Mouse (Mus musculus) megakaryocyte-erythroid progenitor cell, adult 5-6 weeks (primary cell): ENCODE measurements around the gene Rnf181. TPM values are rescaled to one million over a fixed set of nuclear protein-coding genes. Genes with fewer than 3 reads are reported as not detected.

Experiments
- ATAC-seq: replicated peaks from 2 replicates; pipeline ENCODE4 v1.8.0; 2016; ENCODE audit warnings: mild to moderate bottlenecking, inconsistent platforms; ENCODE audit not compliant: severe bottlenecking, poor library complexity, low FRiP score, low TSS enrichment
- total RNA-seq, 2 experiments: library from RNA; stranded (forward) in 1 of 2; stranded (reverse) in 1 of 2; fragments of 200-1000, 215-1000 nt in 1 of 2; fragments of >200 nt in 1 of 2; fragmentation: Nextera tagmentation in 1 of 2; gene quantifications; 2 replicates each; pipeline ENCODE4 v1.2.3; 2014 to 2017

The Rnf181 gene
- total RNA-seq, 2 experiments from 2014 or later: 34.8 to 91.5 TPM

DNA sequence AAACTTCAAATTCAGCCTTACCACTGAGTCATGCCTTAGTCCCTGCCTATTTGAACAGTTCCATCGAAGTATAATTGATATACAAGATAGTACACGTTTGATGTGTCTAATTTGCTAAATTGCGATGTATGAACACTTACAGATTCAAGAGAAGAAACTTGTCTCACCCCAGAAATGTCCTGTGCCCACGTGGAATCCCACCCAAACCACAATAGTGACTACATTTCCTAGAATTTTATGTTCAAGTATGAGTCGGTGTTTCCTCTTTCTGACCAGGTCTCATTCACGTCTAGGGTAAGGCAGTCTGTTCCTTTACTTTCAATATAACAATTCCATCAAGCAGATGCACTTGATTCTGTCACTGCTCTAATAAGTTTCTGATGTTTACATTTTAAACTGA is 21.1 kb downstream of the Rnf181 start:
- no peak for ATAC-seq

DNA sequence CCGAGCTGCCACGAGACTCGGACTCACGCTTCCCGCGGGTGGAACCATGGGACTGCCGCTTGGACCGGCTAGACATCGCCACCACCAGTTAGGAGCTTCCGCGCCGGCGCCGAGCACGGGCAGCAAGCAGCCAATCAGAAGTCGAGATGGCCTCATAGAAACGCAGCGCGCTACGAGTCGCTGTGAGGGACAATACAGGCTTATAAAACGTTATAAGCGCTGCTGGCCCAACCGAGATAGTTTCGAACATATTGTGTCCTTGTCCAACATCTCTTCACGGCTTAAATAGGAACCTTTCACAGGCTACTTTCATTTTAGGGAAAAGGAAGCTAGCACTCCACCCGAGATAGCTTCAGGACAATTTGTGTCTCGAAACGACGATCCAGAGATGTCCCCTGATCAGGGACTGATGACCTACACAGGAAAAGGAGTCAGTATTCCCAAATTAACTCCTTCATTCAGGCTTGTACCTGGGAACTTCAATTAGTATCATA is 21.6 kb downstream of the Rnf181 start, which contains the start of gene Usp39:
TSS of gene Usp39 (minus strand) at position 111 of the 494 bp plus-strand sequence.
- ATAC-seq: peak; percentile 85

DNA sequence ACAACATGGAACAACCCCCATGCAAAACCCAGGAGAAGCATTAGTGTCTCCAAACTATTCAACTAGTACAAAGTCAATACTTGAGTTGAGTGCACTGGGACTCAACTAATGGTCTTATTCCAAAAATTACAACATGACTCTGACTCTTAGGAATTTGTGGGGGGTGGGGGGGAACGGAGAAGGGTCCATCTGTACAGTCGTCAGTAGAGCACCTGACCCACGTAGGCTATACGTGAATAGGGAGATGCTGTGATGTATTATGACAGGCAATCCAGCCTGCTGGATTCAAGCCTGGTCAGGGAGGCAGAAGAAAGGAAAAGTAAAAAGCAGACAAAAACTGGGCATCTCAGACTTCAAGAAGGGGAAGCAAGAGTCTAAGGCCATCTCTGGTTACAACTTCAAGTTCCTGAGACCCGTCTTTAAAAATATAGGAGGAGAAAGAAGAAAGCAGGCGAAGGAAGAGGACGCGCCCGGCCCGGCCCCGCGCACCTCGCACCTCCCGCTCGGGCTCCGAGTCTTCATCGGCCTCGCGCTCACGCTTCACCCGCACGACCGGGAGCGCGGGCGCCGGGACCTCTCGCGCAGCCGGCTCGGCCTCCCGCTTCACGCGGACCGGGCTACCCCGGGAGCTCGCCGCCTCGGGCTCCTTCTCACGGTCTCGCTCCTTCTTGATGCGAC is 22.2 kb downstream of the Rnf181 start:
- ATAC-seq: no peak

DNA sequence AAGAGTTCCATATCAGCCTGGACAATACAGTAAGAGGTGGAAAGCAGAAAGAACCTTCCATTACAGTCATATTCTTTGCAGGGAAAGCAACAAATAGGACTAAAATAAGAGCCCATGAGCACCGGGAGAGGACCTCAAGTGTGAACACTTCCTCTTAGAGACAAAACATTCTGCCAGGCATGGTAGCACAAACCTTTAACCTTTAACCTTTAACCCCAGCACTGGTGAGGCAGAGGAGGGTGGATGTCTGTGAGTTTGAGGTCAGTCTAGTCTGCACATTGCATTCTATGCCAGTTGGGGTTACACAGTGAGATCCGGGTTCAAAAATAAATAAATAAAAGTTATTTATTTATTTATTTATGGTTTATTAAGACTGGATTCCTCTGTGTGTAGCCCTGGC is 26.3 kb downstream of the Rnf181 start:
- no peak for ATAC-seq

DNA sequence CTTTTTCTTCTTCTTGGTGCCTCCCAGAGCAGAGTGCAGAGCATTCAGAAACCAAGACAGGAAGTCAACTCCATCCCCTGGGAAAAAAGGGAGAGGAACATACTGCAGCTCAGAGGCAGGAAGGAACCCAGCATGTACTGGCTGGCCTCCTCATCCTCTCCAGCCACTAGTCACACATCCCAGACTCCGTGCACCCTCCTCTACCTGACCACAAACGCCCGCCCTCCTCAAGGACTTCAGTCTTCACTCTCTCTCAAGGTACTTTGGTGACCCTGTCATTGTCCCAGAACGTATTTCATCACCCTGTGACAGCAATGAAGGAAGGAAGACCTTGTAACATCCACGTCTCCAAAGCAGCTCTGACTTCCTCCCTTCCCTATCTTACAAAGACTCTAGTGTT is 33.6 kb downstream of the Rnf181 start:
- no peak for ATAC-seq

DNA sequence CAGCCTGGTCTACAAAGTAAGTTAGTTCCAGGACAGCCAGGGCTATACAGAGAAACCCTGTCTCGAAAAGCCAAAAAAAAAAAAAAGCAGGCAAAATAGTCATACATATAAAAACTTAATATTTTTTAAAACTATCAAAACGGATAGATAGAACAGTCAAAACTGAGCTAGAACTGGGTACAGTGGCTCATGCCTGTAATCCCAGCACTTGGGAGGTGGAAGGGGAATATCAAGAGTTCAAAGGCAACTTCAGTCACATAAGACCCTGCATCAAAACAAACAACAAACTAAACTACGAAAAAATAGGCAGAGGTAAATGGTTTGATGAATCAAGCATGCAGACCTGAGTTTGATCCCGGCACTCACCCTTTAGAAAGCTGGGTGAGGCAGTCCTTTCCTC is 36.6 kb downstream of the Rnf181 start:
- ATAC-seq: no peak

DNA sequence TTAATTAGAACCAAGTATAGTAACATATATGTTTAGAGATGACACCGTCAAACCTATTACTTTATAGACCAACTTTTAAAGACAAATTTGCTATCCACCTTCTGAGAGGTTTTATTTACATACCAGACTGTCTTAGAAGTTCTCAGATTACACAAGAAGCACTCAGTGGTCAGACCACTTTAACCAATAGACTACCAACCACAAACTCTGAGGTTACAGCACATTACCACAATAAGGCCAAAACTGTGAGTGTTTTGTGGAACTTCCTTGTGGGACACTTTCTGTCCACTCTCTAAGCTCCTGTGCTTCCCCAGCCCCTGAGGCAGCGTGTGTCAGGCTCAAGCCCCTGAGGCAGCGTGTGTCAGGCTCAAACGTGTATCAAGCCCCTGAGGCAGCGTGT is 37.7 kb downstream of the Rnf181 start:
- ATAC-seq: no peak

DNA sequence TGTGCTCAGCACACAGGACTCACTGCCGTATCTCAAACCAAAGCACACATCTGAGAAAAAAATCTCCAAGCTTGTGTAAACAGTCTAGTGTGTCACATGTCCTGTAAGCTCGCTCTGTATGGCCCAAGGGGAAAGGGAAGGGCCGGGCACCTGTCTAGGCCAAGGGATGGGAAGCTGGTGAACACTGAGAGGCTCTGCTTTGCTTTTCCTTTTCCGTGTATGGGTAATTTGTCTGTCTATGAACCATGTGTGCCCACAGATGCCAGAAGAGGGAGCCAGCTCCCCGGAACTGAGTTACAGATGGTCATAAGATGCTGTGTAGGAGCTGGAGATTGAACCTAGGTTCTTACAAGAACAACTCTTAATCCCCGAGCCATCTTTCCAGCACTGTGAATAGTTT is 40.5 kb downstream of the Rnf181 start:
- ATAC-seq: peak; percentile 46

DNA sequence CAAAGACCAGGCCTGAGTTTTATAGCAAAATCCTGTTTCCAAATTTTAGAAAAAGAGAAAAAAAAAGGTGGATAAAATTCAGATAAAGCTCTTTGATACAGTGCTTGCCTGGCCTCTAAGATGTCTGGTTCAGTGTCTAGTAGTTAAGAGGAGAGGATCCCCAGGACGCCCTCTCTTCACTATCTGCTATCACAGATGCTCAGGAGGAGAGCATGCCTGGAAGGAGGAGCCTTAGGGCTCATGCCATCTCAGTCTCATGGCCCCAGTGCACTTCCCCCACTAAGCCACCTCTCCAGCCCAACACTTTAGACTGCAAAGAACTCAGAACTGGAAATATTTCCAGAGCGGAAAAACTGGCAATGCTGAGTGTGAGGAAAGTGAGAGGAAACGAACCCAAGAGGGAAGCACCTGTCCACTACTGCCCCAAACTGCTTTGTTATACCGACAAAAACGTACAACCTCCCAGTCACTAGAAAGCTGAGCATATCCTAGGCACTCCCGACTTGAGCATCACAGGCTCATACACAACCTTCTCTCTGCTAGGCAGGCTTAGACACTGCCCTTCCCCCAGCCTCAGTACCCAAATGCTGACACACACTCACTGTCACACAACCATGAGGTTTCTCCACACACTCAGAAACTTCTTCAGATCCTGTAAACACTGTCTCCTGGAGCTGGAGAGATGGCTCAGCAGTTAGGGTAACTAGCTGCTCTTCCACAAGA is 42.8 kb downstream of the Rnf181 start:
- ATAC-seq: peak; percentile 96

DNA sequence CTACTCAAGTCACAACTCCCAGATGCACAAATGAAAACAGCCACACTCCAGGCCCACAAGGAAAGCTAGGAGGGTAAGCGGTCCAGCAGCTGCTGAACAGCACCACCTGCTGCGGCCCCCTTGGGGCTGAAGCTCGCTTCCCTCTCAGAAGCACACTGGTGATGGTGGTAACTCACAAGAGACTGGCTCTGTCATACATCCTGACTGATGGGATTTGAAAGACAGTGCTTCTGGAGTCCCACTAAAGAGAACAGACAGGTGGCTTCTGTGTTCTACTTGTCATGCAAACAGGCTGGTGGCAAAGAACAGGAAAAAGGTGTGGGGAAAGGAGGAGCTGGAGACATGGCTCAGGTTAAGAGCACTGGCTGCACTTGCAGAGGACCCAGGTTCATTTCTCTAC is 43.8 kb downstream of the Rnf181 start:
- no peak for ATAC-seq

DNA sequence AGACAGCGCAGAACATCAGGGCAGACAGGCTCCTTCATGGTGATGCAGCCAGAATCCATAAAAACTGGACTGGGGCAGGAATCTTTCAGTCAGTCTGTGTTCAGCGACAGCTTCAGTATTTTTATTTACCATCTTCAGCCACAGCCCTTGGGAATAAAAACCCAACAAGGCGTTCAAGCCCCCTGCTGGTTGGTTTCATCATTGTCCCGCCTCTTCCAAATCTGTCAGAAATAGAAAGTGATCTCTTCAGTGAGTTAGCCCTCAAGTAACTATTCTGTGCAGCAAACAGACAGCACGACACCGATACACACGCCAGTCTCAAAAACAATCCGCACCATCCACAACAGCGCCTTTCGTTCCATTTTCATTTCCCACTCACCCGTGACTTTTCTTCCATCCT is 47.7 kb downstream of the Rnf181 start:
- peak; percentile 48 for ATAC-seq

DNA sequence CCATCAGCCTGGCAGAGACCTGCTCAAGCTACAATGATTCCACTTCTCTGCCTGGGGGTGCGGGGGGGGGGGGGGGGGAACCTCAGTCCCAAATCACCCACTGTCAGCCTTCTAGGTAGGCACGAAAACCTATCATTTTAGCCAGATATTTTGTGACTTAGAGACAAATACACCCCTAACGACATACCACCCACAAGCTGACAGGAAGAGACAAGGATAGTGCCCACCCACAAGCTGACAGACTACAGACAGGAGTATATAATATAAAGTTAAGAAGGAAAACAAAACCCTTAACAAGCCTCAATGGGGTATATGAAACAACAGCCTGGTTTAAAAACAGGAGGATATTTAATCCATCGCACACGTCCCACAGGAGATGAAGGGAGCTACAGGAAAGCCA is 48.3 kb downstream of the Rnf181 start:
- peak; percentile 82 for ATAC-seq

DNA sequence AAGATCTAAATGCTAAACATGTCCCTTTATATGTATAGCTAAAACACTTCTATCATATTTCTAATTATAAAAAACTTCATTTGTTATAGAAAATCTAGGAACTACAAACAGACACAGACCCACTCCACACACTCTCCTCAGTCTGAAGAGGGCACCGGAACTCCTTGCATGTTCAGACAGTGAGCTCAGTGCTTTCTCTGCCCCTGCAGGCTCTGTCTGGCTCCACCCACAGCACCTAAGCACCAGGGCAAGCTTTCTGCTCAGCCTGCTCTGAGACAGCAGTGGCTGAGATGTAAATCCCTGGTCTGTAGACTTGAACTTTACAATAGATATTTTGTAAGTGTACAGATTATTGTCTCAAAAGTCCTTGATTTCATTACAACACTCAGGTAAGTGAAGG is 50.7 kb downstream of the Rnf181 start:
- ATAC-seq: no peak

DNA sequence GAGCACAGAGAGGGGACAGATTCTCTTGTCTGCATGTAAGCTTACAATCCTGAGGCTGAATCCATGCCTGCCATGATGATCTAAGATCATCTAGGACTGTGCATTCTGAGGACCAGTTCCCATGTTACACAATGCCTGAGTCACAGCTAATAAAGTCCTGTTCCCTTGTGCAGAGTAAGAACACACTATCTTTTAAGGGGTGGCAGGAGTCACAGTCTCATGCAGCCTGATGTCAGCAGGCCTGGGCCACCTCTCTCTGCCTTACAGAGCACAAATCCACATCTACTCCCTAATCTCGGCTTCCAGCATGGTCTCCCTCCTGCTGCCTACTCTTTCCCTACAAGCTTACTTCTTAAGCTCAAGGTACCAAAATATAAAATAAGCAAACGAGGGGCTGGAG is 51.4 kb downstream of the Rnf181 start:
- no peak for ATAC-seq

DNA sequence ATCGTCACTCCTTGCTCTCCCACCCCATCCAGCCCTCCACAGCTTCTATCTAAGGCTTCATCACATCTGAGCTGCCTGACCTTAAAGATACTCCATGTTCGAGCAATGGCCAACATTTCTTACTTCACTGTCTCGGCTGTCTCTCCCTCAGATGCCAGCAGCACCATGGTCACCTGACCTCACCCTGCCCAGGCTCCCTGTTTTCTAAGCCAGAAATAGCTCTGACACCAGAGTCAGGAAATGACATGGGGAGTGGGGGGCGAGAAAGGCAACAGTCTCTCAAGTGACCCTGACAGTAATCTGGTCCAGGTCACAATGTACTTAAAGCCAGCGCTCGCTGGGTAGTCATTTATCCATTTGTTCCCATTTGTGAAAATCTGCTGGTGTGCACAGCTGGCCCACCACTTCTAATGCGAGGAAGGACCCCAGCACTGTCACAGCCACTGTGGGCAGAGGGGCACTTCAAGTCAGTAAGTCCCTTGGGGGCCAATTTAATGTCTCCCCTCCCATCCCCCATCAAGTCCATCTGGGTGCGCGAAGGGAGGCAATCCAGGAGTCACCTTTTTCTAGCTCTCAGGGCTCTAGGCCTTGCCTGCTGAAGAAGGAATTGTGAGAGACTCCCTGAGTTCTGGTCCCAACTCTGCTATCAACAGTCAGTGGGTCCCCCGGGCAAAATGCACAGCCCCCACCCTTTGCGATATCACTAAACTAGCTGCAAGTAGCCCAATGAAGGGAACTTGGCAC is 53.5 kb downstream of the Rnf181 start:
- no peak for ATAC-seq

DNA sequence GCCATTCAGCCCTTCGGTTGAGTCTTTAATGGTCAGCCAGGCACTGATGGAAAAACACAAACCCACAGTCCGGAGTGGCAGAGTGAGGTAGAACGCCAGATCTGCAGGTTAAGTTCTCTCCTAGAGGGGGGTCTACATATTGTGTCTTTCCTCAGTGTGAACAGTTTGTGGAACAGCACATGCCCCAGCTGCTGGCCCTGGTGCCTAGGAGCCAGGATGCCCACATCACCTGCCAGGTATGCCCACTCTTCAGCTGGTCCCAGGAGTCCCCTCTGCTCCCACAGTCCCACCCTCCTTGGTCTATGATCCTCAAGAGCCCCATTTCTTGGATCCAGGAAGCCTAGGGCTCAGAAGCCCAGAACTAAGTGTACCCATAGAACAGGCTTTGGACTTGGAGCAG is 54.6 kb downstream of the Rnf181 start:
- ATAC-seq: no peak

Other genes with a start within 250 kb of the Rnf181 start
- gene Atoh8, start 131.4 kb downstream of the Rnf181 start, total RNA-seq (2014; fragmentation: Nextera tagmentation): not detected in 2 replicates
- gene Atoh8, start 131.4 kb downstream of the Rnf181 start, total RNA-seq (2017): 0.91 TPM in 1 of 2 replicates, not detected in the other
- gene Sftpb, start 62.3 kb downstream of the Rnf181 start, total RNA-seq (2014; fragmentation: Nextera tagmentation): not detected in 2 replicates
- gene Sftpb, start 62.3 kb downstream of the Rnf181 start, total RNA-seq (2017): not detected in 2 replicates
- gene Usp39, start 21.8 kb downstream of the Rnf181 start, total RNA-seq (2014; fragmentation: Nextera tagmentation): 66.8 and 72.5 TPM in 2 replicates
- gene Usp39, start 21.8 kb downstream of the Rnf181 start, total RNA-seq (2017): 121 and 147 TPM in 2 replicates
- 28.5 and 31.0 TPM in 2 replicates for gene 0610030E20Rik, start 19.6 kb downstream of the Rnf181 start, total RNA-seq (2014; fragmentation: Nextera tagmentation)
- gene 0610030E20Rik, start 19.6 kb downstream of the Rnf181 start, total RNA-seq (2017): 15.2 and 16.6 TPM in 2 replicates
- 0.92 and 5.0 TPM in 2 replicates for gene Tmem150a, start 11.5 kb downstream of the Rnf181 start, total RNA-seq (2014; fragmentation: Nextera tagmentation)
- not detected in 2 replicates for gene Tmem150a, start 11.5 kb downstream of the Rnf181 start, total RNA-seq (2017)
- gene Vamp5, start 13.5 kb upstream of the Rnf181 start, total RNA-seq (2014; fragmentation: Nextera tagmentation): 420 and 424 TPM in 2 replicates
- 125 and 132 TPM in 2 replicates for gene Vamp5, start 13.5 kb upstream of the Rnf181 start, total RNA-seq (2017)
- 225 and 320 TPM in 2 replicates for gene Vamp8, start 23.7 kb upstream of the Rnf181 start, total RNA-seq (2014; fragmentation: Nextera tagmentation)
- gene Vamp8, start 23.7 kb upstream of the Rnf181 start, total RNA-seq (2017): 240 and 305 TPM in 2 replicates
- gene Ggcx, start 47.4 kb upstream of the Rnf181 start, total RNA-seq (2014; fragmentation: Nextera tagmentation): 8.6 and 11.3 TPM in 2 replicates
- 3.7 and 11.2 TPM in 2 replicates for gene Ggcx, start 47.4 kb upstream of the Rnf181 start, total RNA-seq (2017)
- 555 and 732 TPM in 2 replicates for gene Mat2a, start 72.6 kb upstream of the Rnf181 start, total RNA-seq (2014; fragmentation: Nextera tagmentation)
- 235 and 332 TPM in 2 replicates for gene Mat2a, start 72.6 kb upstream of the Rnf181 start, total RNA-seq (2017)
- gene Sh2d6, start 154.8 kb upstream of the Rnf181 start, total RNA-seq (2014; fragmentation: Nextera tagmentation): not detected in 2 replicates
- not detected in 2 replicates for gene Sh2d6, start 154.8 kb upstream of the Rnf181 start, total RNA-seq (2017)
- 23.7 and 36.7 TPM in 2 replicates for gene Capg, start 177.4 kb upstream of the Rnf181 start, total RNA-seq (2014; fragmentation: Nextera tagmentation)
- gene Capg, start 177.4 kb upstream of the Rnf181 start, total RNA-seq (2017): 37.9 and 39.3 TPM in 2 replicates
- 16.2 and 17.0 TPM in 2 replicates for gene Elmod3, start 231.5 kb upstream of the Rnf181 start, total RNA-seq (2014; fragmentation: Nextera tagmentation)
- 6.6 and 8.1 TPM in 2 replicates for gene Elmod3, start 231.5 kb upstream of the Rnf181 start, total RNA-seq (2017)
- 20.0 and 24.3 TPM in 2 replicates for gene Retsat, start 231.5 kb upstream of the Rnf181 start, total RNA-seq (2014; fragmentation: Nextera tagmentation)
- gene Retsat, start 231.5 kb upstream of the Rnf181 start, total RNA-seq (2017): 11.2 and 15.6 TPM in 2 replicates